Mouse (Mus musculus) neural tube, embryonic 14.5 days (tissue): Measurements from ENCODE around the gene Fbxw5. TPM values are rescaled to one million over a fixed set of nuclear protein-coding genes. Genes with fewer than 3 reads are reported as not detected.

Source experiments
- ATAC-seq: fragments of 200-750 bp; cut with Nextera tagmentation; 2 replicates; pipeline ENCODE4 v1.8.0; 2017; ENCODE audit warnings: low read depth, mild to moderate bottlenecking, moderate TSS enrichment, moderate library complexity
- H3K27ac ChIP-seq: fragments of 300-500 bp; sonication (generic); 2 replicates; pipeline ENCODE4 v1.5.1; 2014; ENCODE audit warnings: low read depth, mild to moderate bottlenecking, control low read depth, low read length, moderate library complexity, mixed read lengths
- H3K27me3 ChIP-seq: fragments of 300-500 bp; sonication (generic); 2 replicates; pipeline ENCODE4 v1.6.1; 2014; ENCODE audit warnings: low read length; ENCODE audit not compliant: control insufficient read depth, insufficient read depth
- H3K36me3 ChIP-seq: fragments of 300-500 bp; sonication (generic); 2 replicates; pipeline ENCODE4 v1.6.1; 2014; ENCODE audit warnings: low read length, mixed read lengths; ENCODE audit not compliant: control insufficient read depth, insufficient read depth
- H3K4me1 ChIP-seq: fragments of 300-500 bp; sonication (generic); 2 replicates; pipeline ENCODE4 v1.6.1; 2014; ENCODE audit warnings: low read length; ENCODE audit not compliant: control insufficient read depth, insufficient read depth
- H3K4me2 ChIP-seq: fragments of 300-500 bp; sonication (generic); 2 replicates; pipeline ENCODE4 v1.6.1; 2014; ENCODE audit warnings: mild to moderate bottlenecking, low read depth, low read length, control low read depth
- H3K4me3 ChIP-seq: fragments of 300-500 bp; sonication (generic); 2 replicates; pipeline ENCODE4 v1.5.1; 2014; ENCODE audit warnings: low read depth, low read length, control low read depth, mixed read lengths
- H3K9ac ChIP-seq: fragments of 300-500 bp; sonication (generic); replicated peaks from 2 replicates; pipeline ENCODE4 v1.6.1; 2014; ENCODE audit warnings: low read depth, mild to moderate bottlenecking, control low read depth, low read length, mixed read lengths
- H3K9me3 ChIP-seq: fragments of 300-500 bp; sonication (generic); 2 replicates; pipeline ENCODE4 v1.6.1; 2016; ENCODE audit warnings: low read length; ENCODE audit not compliant: control insufficient read depth
- WGBS: fragments of 180-500 bp; shearing (Covaris S2); extraction: QIAGEN DNeasy Blood & Tissue Kit; methylation state at CpG from one replicate; pipeline ENCODE4 v1.1.7; 2014; 5-methylcytosine and 5-hydroxymethylcytosine counted together
- polyA plus RNA-seq: library from polyadenylated mRNA; unstranded; fragments of >200 nt; fragmentation: Nextera tagmentation; extraction: Ambion mirVana; gene quantifications from 2 replicates; pipeline ENCODE4 v1.2.1, GENCODE M21; 2014

Fbxw5 gene
- polyA plus RNA-seq, 1 experiment from 2014 or later: 137 TPM

DNA sequence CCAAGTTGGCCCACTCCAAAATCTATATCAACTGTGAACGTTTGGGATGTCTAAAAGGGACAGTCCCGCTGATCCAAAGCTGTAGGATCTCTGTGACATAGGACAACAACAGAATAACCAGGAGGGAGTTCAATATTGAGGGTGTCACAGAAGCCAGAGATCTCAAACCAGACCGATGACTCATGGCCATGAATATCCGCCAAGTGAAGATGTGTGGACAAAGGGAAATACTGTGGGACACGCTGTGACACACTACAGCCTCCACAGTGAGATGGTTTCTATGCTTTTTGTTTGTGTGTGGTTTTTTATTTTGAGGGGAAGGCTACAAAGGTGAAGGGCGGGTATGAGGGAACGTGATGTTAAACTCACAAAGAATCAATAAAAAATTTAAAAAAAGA, 11.9 kb upstream of the Fbxw5 start:
- Histone ChIP-seq H3K27me3 (no peaks in the 10 kb centered on the region), H3K4me2 (no peak overlapping the region), H3K27ac (no peak overlapping the region), H3K9ac (no peak overlapping the region), H3K36me3 (no peaks in the 10 kb centered on the region), H3K4me3 (no peak overlapping the region), H3K9me3 (no peaks in the 10 kb centered on the region), H3K4me1 (no peaks in the 10 kb centered on the region)
- 83% methylated on average over 7 of the region's 7 CpGs for WGBS
- no peak for ATAC-seq

DNA sequence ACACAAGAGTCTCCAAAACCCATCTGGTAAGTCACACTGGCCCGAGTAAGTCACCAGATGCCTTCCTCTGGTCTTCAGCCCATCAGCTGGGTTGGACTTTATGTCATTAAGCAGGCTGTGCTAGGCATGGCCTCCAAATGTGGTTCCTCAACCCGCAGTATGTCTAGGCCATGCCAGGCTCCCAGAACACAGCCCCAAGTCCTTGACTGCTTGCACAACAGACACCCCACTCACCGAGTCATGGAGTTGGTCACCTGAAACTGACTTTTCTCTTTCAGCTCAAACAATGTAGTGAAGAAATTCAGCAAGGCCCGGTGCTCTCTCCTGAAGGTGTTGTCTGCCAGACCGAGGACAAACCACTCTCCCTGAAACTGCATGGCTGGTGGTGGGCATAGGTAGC, 7.6 kb upstream of the Fbxw5 start:
- no peaks in the 10 kb centered on the region for H3K36me3 ChIP-seq
- H3K9ac ChIP-seq: no peak overlapping the region
- H3K27me3 ChIP-seq: no peaks in the 10 kb centered on the region
- ATAC-seq: no peak
- H3K27ac ChIP-seq: no peak overlapping the region
- H3K4me1 ChIP-seq: no peaks in the 10 kb centered on the region
- WGBS: 87% methylated on average over 5 of the region's 5 CpGs
- H3K4me3 ChIP-seq: no peak overlapping the region
- H3K4me2 ChIP-seq: no peak overlapping the region
- H3K9me3 ChIP-seq: no peaks in the 10 kb centered on the region

DNA sequence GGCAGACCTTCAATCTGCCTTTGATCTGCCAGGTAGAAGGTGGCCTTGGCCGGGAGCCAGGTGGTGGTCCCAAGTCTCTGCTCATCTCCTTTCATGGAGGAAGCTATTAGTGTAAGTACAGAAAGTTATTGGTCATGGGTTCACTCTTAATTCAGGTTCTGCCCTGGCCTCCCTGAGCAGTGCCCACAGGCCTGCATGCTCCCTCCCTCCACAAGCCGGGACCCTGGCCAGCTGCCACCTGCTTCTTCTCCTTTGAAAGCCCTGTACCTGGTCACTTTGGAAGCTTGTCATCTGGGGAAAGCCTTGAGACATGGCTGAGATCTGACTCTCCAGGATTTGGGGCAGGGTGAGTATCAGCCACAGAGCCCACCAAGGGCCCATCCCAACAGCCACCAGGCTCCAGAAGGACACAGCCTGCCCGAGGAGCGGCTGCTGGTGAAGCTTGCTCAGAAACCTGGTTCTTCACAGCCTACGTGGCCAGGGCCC, 7.0 kb upstream of the Fbxw5 start, which contains the start of gene Lcn12:
Gene Lcn12 (minus strand): TSS at position 436 of the 486 bp plus-strand sequence.
- no peaks in the 10 kb centered on the region for H3K36me3 ChIP-seq
- no peak within 1 kb of the TSS for H3K27ac ChIP-seq
- WGBS: 87% methylated on average over 5 of the region's 5 CpGs
- ATAC-seq: no peak
- H3K9ac ChIP-seq: no peak within 1 kb of the TSS
- no peaks in the 10 kb centered on the region for H3K27me3 ChIP-seq
- H3K4me1 ChIP-seq: no peaks in the 10 kb centered on the region
- H3K9me3 ChIP-seq: no peaks in the 10 kb centered on the region
- no peak within 1 kb of the TSS for H3K4me3 ChIP-seq
- no peak within 1 kb of the TSS for H3K4me2 ChIP-seq

DNA sequence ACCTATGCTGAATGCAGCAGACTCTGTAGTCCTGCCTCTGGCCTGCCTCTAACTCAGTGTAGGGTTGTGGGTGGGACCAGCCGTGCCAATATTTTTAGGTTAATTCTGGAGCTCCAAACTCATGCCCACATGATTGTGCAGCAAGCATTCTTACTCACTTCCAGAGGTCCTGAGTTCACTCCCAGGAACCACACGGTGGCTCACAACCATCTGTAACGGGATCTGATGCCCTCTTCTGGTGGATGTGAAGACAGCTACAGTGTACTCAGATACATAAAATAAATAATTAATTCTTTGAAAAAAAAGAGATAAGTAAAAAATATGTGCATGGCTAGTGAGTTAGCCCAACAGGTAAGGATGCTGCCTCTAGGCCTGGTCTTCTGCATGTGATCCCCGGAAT, 4.1 kb upstream of the Fbxw5 start:
- H3K36me3 ChIP-seq: no peaks in the 10 kb centered on the region
- no peaks in the 10 kb centered on the region for H3K27me3 ChIP-seq
- WGBS: 47% methylated on average over 4 of the region's 4 CpGs
- no peak overlapping the region for H3K9ac ChIP-seq
- no peaks in the 10 kb centered on the region for H3K9me3 ChIP-seq
- H3K4me1 ChIP-seq: peaks cover 6% of the 10 kb centered on the region
- H3K4me2 ChIP-seq: no peak overlapping the region
- no peak overlapping the region for H3K27ac ChIP-seq
- no peak overlapping the region for H3K4me3 ChIP-seq
- ATAC-seq: no peak

DNA sequence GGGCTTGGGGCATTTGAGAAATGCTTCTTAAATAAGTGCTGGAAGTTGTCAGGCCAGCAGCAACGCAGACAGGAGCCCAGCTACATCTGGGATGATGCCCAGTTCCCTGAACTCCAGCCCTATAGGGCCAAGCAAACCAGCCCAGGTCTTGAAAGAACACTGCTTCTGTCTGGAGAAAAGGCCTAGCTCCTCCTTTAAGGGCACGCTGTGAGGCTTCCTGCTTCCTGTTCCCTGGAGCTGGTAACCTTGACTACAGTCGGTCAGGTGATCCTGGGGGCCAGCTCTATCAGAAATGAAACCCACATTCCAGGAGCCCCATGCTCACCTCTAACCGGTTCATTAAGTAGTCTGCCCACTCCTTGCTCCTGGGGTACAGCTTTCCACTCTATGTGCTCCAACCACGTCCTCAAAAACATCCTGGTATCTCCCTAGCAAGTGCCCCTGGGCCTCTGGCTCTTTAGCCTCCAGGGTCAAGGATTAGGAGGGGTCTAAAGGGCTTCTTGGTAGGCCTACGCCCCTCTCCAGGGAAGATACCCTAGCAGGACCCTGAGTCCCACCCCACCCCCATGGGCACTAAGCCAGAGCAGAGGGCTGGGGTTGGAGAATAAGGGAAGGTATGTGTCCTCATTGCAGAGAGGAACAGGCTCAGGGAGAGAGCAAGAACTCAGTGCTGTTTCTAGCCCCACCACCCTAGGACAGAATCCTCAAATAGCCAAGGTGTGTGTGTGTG, 2.5 kb upstream of the Fbxw5 start:
- no peaks in the 10 kb centered on the region for H3K9me3 ChIP-seq
- no peak for ATAC-seq
- H3K36me3 ChIP-seq: no peaks in the 10 kb centered on the region
- H3K4me3 ChIP-seq: no peak overlapping the region
- no peak overlapping the region for H3K4me2 ChIP-seq
- no peak overlapping the region for H3K9ac ChIP-seq
- no peak overlapping the region for H3K27ac ChIP-seq
- whole genome bisulfite sequencing: 63% methylated on average over 6 of the region's 6 CpGs
- peaks cover 13% of the 10 kb centered on the region for H3K4me1 ChIP-seq
- no peaks in the 10 kb centered on the region for H3K27me3 ChIP-seq

DNA sequence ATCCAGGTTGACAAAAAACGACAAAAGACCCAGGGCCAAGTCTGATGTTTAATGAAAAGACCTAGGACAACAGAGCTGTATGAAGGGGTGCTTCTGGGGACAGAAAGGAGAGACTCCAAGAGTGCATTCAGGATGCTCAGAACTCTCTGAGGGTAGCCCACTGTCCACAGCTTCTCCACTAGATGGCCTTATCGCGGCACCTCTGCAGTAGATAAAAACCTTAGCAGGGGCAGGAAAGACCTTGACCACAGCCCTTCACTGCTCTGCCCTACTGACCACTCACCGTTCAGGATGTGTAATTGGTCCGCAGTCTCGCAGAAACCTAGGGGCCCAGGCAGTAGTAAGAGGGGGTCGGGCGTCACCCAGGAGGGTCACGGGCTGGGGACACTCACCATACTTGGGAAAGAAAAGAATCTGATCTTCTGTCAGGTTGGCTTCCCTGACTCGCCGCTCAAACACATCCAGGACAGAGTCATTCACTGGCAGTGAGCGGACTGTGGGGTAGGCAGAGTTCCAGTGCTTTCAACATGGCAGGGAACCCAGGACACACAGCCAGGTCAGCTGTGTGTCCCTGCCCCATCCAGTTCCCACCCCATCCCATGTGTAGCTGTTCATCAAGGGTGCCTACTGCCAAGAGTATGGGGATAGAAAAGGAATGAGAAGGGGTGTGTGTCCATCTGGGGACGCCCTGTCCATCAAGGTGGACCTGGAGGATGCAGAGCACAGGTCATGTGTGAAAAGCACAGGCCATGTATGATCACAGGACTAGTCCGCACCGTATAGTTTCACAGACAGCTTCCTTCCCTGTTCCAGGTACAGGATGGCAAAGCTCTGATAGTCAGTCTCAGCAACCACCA, 1.7 kb upstream of the Fbxw5 start:
- peaks cover 13% of the 10 kb centered on the region for H3K4me1 ChIP-seq
- H3K4me2 ChIP-seq: no peak overlapping the region
- ATAC-seq: no peak
- no peak overlapping the region for H3K4me3 ChIP-seq
- H3K27ac ChIP-seq: no peak overlapping the region
- no peaks in the 10 kb centered on the region for H3K9me3 ChIP-seq
- peaks cover 2% of the 10 kb centered on the region; the same call in 1 of the 2 replicates for H3K36me3 ChIP-seq
- no peak overlapping the region for H3K9ac ChIP-seq
- H3K27me3 ChIP-seq: no peaks in the 10 kb centered on the region
- 73% methylated on average over 15 of the region's 15 CpGs for WGBS

DNA sequence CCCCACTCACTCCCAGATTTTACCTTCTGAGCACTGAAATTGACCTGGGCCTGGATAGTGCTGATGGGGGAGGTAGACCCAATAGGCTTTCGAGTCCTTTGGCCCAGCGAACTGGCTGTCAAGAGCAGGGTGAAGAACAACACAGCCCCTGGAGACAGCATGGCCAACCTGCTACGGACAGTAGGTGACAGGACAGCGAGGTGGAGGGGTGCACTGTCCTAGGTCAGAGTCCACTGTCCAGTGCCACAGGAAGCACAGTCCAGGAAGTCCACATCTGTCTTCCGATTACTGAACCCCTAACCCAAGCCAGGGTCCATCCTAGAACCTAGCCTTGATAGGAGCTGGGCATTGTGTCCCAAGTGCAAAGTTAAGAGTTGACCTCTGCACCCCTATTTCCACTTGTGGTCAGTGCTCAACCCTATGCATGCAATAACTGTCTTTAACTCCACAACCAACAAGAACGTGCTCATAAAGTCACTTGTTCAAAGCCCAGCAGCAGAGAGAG, 427 bp upstream of the Fbxw5 start:
- Histone ChIP-seq H3K27me3 (no peaks in the 10 kb centered on the region), H3K36me3 (peaks cover 12% of the 10 kb centered on the region; the same call in 1 of the 2 replicates), H3K9ac (peak overlapping the region; percentile 34; the same call in 1 of the 2 replicates), H3K4me1 (peaks cover 13% of the 10 kb centered on the region), H3K9me3 (no peaks in the 10 kb centered on the region), H3K4me2 (peak overlapping the region; percentile 54), H3K4me3 (peak overlapping the region; percentile 86; the same call in 1 of the 2 replicates), H3K27ac (peak overlapping the region; percentile 22; the same call in 1 of the 2 replicates)
- peak; percentile 36 for ATAC-seq
- 68% methylated on average over 6 of the region's 6 CpGs for WGBS

DNA sequence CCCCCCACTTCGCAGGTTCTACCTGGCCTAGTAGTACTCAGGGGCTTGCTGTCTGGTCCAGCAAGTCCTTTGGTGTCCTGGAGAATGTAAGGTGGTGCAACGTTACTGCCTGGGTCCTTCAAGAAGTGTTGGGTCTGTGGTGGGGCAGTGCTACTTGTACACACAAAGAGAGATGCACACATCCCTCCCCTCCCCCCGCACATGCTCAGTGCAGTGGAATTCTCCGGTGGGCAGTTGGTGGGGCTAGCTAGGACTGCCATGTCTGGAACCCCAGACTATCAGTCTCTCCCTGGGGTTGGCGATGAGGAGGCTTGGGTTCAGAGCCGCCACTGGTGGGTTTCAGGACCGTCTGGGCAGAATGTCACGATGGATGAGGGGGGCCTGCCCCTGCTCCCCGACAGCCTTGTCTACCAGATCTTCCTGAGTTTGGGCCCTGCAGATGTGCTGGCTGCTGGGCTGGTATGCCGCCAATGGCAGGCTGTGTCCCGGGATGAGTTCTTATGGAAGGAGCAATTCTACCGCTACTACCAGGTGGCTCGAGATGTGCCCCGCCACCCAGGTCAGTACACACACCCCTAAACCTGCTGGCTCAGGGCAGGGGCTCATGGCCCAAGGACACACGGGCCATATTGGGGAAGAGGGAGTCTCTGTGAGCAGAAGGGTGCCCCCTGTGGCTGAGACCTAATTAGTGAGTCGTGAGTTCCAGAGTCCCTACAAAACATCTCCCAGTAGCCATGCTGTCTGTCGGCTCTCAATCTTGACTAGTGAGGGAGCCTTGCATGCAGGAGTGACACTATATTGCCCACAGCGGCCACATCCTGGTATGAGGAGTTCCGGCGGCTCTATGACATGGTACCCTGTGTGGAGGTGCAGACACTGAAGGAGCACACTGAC, 1.3 kb downstream of the Fbxw5 start, which contains the start of gene C8g:
Gene C8g (minus strand): TSS at position 127 of the 894 bp plus-strand sequence.
- peak within 1 kb of the TSS; percentile 85 for H3K27ac ChIP-seq
- H3K4me1 ChIP-seq: peaks cover 13% of the 10 kb centered on the region
- WGBS: 75% methylated on average over 20 of the region's 20 CpGs

More for the DNA sequence above, 1.3 kb downstream of the Fbxw5 start, which contains the start of gene C8g:
- Histone ChIP-seq H3K27me3 (no peaks in the 10 kb centered on the region), H3K36me3 (peaks cover 18% of the 10 kb centered on the region; the same call in 1 of the 2 replicates), H3K4me3 (peak within 1 kb of the TSS; percentile 86), H3K9ac (peak within 1 kb of the TSS; percentile 95), H3K4me2 (peak within 1 kb of the TSS; percentile 95), H3K9me3 (no peaks in the 10 kb centered on the region)
- ATAC-seq: no peak
